Mouse (Mus musculus): Measurements from ENCODE around the gene Rcan1. TPM values are rescaled to one million over a fixed set of nuclear protein-coding genes. Genes with fewer than 3 reads are reported as not detected.

Gene Rcan1
- polyA plus RNA-seq, 1 experiment, result 35.8 TPM

- no peaks in the 10 kb centered on the region for H3K27me3 ChIP-seq (ENCODE audit: control insufficient read depth, insufficient read depth, low read length)
- TF ChIP-seq POLR2A (IDR thresholded peaks at IDR 0.05; ENCODE audit: borderline replicate concordance, insufficient read depth, low read length), result 0 out of 2 replicates have a peak, but pooled peaks have one; percentile 40
- TF ChIP-seq CTCF (IDR thresholded peaks at IDR 0.05; ENCODE audit: borderline replicate concordance, insufficient read depth, low read depth, low read length), result no peak
- peak overlapping the region; percentile 55; the same call in 1 of the 2 replicates for H3K27ac ChIP-seq (ENCODE audit: insufficient read depth, low read length)
- under 1% methylated on average over 90 of the region's 94 CpGs for WGBS
- DNase-seq, result peak; percentile 98 to 99
- H3K4me3 ChIP-seq (replicated peaks; ENCODE audit: insufficient read depth, low read depth, low read length), result peak overlapping the region; percentile 63
- H3K4me1 ChIP-seq (ENCODE audit: control insufficient read depth, insufficient read depth, low read length), result peaks cover 3% of the 10 kb centered on the region; the same call in 1 of the 2 replicates
Observed at GRCm38 (mm10) chr16:92465642-92466526, 4.8 kb downstream of the Rcan1 start.

DNA sequence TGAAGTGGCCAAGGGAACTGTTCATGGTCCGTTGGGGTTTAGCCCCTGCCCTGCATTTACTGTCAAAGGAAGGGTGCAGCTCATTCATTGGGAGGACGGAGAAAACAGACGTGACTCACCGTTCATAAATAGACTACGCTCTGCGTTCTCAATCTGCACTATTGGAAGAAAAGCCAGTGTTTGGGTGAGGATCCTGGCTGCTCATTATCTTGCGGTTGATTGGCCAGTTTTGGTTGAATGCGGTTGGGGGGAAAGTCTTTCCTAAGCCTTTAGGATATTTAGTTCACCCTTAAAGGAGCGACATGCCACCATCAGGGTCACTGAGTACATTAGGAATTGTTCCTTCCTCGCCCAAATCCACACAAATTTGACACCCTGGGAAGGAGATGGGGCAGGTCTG, 5.4 kb downstream of the Rcan1 start:
- peak in 1 of 2 experiments; percentile 34 for DNase-seq
- Histone ChIP-seq H3K27me3 (ENCODE audit: control insufficient read depth, insufficient read depth, low read length) (no peaks in the 10 kb centered on the region), H3K4me1 (ENCODE audit: control insufficient read depth, insufficient read depth, low read length) (peaks cover 3% of the 10 kb centered on the region; the same call in 1 of the 2 replicates), H3K27ac (ENCODE audit: insufficient read depth, low read length) (no peak overlapping the region), H3K4me3 (replicated peaks; ENCODE audit: insufficient read depth, low read depth, low read length) (peak overlapping the region; percentile 63)
- under 1% methylated on average over 10 of the region's 10 CpGs for WGBS
- no peak for TF ChIP-seq CTCF (IDR thresholded peaks at IDR 0.05; ENCODE audit: borderline replicate concordance, insufficient read depth, low read depth, low read length)
- no peak for TF ChIP-seq POLR2A (IDR thresholded peaks at IDR 0.05; ENCODE audit: borderline replicate concordance, insufficient read depth, low read length)

DNA sequence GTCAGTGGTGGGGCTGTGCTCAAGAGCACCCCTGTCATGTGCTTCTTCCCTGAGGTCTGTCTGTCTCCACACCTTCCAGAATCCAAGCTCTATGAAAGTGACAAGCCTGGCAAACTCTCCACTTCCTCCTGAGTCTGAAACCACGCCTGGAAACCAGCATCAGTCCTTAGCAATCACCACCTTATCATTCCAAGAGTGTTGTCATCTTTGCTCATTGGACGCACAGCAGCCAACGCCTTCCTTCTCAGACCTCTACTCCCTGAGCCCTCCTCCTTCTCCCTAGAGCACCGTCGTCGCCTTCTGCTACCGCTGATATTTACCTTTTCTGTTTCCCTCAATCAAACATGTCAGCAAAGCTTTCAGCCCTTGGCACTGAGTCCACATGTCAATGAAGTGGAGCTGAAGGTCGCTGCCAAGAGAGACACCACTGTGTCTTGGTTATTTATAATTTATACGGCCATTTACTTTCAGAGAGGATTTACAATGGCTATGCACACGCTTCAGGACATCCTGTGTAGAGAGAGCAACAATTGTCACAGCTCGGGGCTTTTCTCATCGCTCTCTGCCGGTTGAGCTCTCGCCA, 6.2 kb downstream of the Rcan1 start:
- TF ChIP-seq POLR2A (IDR thresholded peaks at IDR 0.05; ENCODE audit: borderline replicate concordance, insufficient read depth, low read length) (no peak), CTCF (IDR thresholded peaks at IDR 0.05; ENCODE audit: borderline replicate concordance, insufficient read depth, low read depth, low read length) (no peak)
- peak overlapping the region; percentile 63 for H3K4me3 ChIP-seq (replicated peaks; ENCODE audit: insufficient read depth, low read depth, low read length)
- H3K27me3 ChIP-seq (ENCODE audit: control insufficient read depth, insufficient read depth, low read length), result no peaks in the 10 kb centered on the region
- WGBS, result 11% methylated on average over 14 of the region's 14 CpGs
- no peak for DNase-seq
- H3K4me1 ChIP-seq (ENCODE audit: control insufficient read depth, insufficient read depth, low read length), result peaks cover 3% of the 10 kb centered on the region; the same call in 1 of the 2 replicates
- no peak overlapping the region for H3K27ac ChIP-seq (ENCODE audit: insufficient read depth, low read length)

DNA sequence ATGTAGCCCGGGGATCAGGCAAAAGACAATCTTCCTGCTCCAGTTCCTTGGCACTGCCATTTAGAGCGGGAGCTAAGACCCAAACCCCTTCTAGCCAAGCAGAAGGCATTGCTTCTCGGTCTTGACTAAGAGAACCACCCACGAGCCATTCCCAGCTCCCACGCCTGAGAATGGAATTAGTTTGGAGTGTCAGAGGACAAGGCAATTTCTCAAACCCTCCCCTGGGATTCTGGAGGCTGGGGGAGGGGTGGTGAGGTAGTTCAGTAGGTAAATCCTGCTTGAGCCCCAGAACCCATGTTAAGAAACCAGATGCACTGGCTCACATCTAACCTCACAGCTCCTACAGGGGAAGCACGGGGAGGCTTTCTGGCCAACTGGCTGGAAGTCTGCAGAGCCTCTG, 9.3 kb downstream of the Rcan1 start:
- H3K27ac ChIP-seq (ENCODE audit: insufficient read depth, low read length), result no peak overlapping the region
- DNase-seq, result no peak
- H3K27me3 ChIP-seq (ENCODE audit: control insufficient read depth, insufficient read depth, low read length), result no peaks in the 10 kb centered on the region
- H3K4me3 ChIP-seq (replicated peaks; ENCODE audit: insufficient read depth, low read depth, low read length), result no peak overlapping the region
- peaks cover 6% of the 10 kb centered on the region for H3K4me1 ChIP-seq (ENCODE audit: control insufficient read depth, insufficient read depth, low read length)
- 58% methylated on average over 6 of the region's 6 CpGs for WGBS
- TF ChIP-seq CTCF (IDR thresholded peaks at IDR 0.05; ENCODE audit: borderline replicate concordance, insufficient read depth, low read depth, low read length) (no peak), POLR2A (IDR thresholded peaks at IDR 0.05; ENCODE audit: borderline replicate concordance, insufficient read depth, low read length) (no peak)

DNA sequence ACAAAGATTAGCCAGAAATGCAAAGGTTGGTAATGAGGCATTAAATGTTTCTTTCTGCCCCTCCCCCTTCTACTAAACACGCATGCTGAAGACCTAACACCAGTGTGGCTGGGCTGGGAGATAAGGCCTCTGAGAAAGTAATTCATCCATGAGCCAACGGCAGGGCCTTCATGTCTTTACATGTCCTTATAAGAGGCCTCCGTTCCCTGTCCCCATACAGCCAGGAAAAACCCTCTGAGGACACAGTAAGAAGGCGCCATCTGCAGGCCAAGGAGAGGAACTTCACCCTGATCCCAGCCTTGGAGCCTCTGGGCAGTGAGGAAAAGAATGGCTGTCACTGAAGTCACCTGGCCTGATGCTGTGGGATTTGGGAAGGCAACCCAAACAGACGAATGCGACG, 13.1 kb downstream of the Rcan1 start:
- no peak overlapping the region for H3K27ac ChIP-seq (ENCODE audit: insufficient read depth, low read length)
- DNase-seq, result peak; percentile 63 to 66
- H3K4me3 ChIP-seq (replicated peaks; ENCODE audit: insufficient read depth, low read depth, low read length), result no peak overlapping the region
- no peaks in the 10 kb centered on the region for H3K27me3 ChIP-seq (ENCODE audit: control insufficient read depth, insufficient read depth, low read length)
- peaks cover 3% of the 10 kb centered on the region; the same call in 1 of the 2 replicates for H3K4me1 ChIP-seq (ENCODE audit: control insufficient read depth, insufficient read depth, low read length)
- 22% methylated on average over 7 of the region's 7 CpGs for WGBS
- TF ChIP-seq CTCF (IDR thresholded peaks at IDR 0.05; ENCODE audit: borderline replicate concordance, insufficient read depth, low read depth, low read length) (peak; percentile 95), POLR2A (IDR thresholded peaks at IDR 0.05; ENCODE audit: borderline replicate concordance, insufficient read depth, low read length) (no peak)

- no peak overlapping the region for H3K27ac ChIP-seq (ENCODE audit: insufficient read depth, low read length)
Observed at GRCm38 (mm10) chr16:92455969-92456368, 14.7 kb downstream of the Rcan1 start.

DNA sequence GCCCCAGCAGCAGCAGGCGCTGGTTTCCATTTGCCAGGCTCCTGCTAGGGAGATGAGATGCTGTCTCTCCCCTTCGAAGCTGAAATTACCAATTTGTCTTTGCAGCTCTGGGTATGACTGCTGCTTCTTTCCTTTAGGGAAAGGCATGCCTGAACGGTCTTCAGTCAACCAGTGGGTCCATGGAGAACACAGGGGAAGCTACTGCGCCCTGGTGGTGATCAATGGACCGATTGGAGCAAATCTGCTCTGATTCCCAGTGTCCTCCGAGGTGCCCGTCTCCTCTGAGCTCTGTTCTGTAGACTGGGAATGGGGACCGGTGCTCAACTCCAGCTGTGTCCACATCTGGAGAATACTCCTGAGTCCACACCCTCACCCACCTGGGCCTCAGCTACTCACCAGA, 15.2 kb downstream of the Rcan1 start:
- H3K27me3 ChIP-seq (ENCODE audit: control insufficient read depth, insufficient read depth, low read length), result no peaks in the 10 kb centered on the region
- H3K4me3 ChIP-seq (replicated peaks; ENCODE audit: insufficient read depth, low read depth, low read length), result no peak overlapping the region
- no peak overlapping the region for H3K27ac ChIP-seq (ENCODE audit: insufficient read depth, low read length)
- 52% methylated on average over 8 of the region's 8 CpGs for WGBS
- no peak for TF ChIP-seq POLR2A (IDR thresholded peaks at IDR 0.05; ENCODE audit: borderline replicate concordance, insufficient read depth, low read length)
- no peak for TF ChIP-seq CTCF (IDR thresholded peaks at IDR 0.05; ENCODE audit: borderline replicate concordance, insufficient read depth, low read depth, low read length)
- DNase-seq, result no peak
- H3K4me1 ChIP-seq (ENCODE audit: control insufficient read depth, insufficient read depth, low read length), result peaks cover 8% of the 10 kb centered on the region

More at GRCm38 (mm10) chr16:92455969-92456368, 14.7 kb downstream of the Rcan1 start:
- WGBS, result 92% methylated on average over 5 of the region's 5 CpGs
- TF ChIP-seq POLR2A (IDR thresholded peaks at IDR 0.05; ENCODE audit: borderline replicate concordance, insufficient read depth, low read length), result no peak
- TF ChIP-seq CTCF (IDR thresholded peaks at IDR 0.05; ENCODE audit: borderline replicate concordance, insufficient read depth, low read depth, low read length), result no peak
- H3K4me3 ChIP-seq (replicated peaks; ENCODE audit: insufficient read depth, low read depth, low read length), result no peak overlapping the region
- H3K4me1 ChIP-seq (ENCODE audit: control insufficient read depth, insufficient read depth, low read length), result peaks cover 5% of the 10 kb centered on the region; the same call in 1 of the 2 replicates
- no peak for DNase-seq
- H3K27me3 ChIP-seq (ENCODE audit: control insufficient read depth, insufficient read depth, low read length), result no peaks in the 10 kb centered on the region
